Mouse (Mus musculus) lung, postnatal 14 days (tissue): ENCODE results near the gene Lpgat1.

Experiments used
- DNase-seq: peaks from one replicate; pipeline ENCODE4 v3.0.0; 2021

Gene Lpgat1

DNA sequence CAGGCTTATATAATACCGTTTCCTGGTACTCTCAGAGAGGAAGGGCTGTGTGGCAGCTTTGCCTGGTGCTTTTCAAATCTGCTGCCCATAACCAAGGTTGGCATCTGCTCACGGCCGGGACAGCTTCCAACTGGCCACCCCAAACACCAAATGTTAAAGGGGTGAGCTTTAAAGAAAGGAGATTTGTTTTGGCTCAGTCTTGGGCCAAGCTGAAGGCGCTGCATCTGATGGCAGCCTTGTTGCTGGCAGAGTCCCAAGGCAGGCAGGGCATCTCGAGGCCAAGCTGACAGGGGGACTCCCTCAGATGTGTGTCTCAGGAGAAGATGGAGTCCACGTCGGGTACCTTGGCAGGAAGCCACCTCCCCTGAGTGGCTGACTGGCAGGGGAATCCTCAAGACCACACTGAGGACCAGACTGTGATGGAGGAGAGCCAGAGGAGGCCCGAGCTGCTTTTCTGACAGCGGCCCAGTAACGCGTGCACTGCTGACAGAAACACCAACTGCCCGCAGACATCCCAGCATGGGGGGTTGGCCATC is 91.1 kb downstream of the Lpgat1 start:
- DNase-seq = no peak

DNA sequence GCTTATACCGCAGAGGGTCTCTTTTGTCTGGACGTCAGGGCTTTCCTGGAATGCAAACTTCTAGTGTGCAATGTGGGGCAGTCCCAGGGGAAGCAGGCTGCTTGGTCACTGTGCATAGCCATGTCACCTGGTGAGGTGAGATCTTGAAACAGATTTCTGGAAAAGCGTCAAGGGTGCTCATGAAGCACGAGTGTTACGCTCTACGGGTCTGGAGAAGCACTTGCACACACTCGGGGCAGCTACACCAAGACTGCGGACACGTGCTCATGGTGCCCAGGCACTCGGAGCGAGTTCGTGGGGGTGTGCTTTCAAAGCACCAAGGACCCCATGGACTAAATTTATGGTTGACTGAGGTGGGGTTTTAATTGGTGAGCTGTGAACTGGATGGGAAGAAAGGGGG is 94.1 kb downstream of the Lpgat1 start:
- DNase-seq = peak; percentile 43

DNA sequence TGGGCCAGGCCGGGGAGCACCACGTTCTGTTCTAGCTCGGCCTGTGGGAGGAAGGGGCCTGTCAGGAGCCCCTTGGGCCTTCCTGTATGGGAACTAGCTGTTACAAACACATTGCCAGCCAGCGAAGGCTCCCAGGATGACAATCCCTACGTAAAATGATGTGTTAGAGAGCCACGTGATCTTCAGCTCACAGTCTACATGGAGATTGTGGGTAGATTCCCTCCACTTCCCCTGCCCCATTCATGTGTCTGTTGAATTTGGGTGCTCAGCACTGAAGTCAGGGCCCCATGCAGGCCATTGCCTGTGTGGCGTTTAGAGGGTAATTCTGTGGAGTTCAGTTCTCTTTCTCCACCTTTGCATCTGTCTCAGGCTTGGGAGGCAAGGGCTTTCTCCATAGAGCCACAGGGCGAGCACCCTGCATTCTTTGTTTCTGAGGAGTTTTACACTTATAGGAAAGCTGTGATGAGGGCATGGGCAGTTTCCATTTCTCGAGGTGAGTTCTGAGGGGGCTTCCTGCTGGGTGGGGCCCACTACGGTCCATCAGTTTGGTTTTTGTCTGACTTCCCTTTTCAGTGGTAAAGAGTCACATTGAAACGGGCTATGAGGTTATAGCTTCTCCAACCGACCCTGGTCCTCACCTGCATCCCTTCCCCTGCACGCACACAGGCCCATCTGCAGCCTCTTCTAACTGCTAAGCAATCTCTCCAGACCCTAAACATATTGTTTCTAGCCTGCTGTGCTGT is 95.5 kb downstream of the Lpgat1 start:
- DNase-seq = no peak

DNA sequence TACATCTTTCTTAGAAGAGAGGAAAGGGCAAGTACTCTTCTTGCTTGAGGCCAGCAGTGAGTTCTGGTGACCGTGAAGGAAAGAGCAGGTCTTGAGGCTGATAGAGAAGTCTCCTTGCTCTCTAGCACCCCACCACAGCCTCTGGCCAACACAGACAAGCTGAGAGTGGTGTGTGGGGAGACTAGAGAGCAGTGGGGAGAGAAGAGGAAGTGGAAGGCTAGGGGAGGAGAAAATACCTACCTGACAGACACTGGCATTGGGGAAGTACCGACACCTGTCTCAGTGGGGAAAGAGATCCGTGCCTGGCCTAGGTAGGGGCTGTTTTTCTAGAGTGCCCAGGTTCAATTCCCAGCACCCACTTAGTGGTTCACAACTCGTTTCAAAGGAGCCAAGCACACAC is 96.6 kb downstream of the Lpgat1 start:
- no peak for DNase-seq

DNA sequence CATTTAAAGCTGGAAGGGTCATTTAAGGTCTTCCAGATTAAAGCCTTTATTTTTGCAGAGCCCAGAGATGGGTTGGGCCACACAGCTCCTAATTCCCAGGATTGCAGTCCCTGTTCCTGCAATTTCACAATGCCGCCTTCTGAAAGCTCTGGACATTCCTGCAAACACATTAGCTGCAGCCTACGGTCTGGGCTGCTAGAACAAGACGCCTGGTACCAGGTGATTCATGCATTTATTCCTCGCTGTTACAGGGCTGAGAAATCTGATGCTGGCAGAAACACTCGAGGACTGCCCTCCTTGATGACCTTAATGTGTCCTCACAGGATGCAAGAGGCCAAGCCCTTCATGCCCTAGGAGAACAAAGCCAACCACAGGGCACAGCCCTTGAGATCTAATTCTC is 97.3 kb downstream of the Lpgat1 start:
- DNase-seq = no peak

DNA sequence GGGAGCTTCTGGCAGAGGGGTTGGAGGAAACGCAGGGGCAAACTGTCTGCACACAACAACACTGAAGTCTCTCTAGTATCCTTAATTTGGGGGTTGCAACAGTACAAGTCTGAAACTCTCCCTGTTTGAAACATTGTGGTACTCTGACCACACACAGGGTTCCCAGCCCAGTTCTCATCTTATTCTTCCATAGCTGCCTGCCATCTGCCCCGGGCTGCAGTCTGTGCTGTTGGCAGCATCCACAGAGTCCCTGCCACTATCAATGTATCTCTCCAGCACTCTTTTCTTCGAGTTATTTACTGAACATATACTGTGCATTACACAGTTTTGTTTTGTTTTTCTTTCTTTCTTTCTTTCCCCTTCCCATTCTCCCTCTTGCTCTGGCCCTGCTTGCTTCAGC is 99.0 kb downstream of the Lpgat1 start:
- no peak for DNase-seq

DNA sequence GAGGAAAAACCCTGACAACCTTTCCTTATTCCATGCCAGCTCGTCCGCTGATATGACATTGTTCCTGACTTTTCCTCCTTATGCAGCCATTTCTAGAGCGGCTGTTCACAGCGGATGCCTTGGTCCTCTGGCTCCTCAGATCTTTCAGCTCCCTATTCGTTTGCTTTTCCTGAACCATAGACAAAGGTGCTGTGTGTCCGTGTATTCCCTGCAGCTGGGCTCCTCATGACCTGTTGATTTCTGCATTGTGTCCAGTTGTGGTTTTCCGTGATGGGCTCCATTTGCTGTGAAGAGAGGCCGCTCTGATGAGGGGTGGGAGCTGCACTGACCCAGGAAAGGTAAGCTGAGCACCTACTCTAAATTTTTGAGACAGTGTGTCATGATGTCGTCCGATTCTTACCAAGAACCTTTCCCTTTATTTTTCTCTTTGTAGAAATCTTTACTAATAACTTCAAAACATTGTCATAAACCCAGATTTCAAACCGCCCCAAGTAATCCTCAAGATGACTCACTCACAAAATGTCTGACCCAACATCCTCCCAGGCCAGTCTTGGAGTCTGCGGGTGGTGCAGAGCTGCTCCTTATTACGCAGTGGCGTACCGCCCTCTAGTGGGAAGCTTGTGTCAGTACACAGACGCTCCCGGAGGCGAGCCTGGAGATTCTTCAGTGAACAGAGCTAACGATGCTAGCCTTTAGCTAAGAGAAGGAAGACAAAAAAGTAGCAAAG is 99.9 kb downstream of the Lpgat1 start:
- peak; percentile 89 for DNase-seq

DNA sequence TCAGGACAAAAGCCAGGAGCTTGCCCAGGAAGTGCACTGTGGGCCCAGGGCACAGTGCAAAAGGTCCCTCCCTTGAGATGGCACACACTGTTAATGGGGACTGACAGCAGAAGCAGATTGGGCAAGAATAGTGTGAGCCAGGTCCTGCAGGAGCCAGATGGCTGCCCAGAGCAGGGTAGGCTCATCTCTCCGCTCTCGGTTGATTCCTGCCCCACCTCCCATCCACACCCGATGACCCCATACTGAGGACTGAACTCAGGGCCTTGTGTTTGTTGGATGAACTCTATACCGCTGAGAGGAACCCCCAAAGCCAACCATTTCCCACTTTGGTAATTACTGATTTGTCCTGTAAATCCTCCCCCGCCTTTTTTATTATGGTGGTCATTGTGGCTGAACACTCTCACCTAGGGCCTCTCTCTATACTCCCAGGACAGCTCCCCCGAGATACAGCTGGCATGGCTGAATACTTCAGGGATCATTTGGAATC is 100.6 kb downstream of the Lpgat1 start:
- no peak for DNase-seq

DNA sequence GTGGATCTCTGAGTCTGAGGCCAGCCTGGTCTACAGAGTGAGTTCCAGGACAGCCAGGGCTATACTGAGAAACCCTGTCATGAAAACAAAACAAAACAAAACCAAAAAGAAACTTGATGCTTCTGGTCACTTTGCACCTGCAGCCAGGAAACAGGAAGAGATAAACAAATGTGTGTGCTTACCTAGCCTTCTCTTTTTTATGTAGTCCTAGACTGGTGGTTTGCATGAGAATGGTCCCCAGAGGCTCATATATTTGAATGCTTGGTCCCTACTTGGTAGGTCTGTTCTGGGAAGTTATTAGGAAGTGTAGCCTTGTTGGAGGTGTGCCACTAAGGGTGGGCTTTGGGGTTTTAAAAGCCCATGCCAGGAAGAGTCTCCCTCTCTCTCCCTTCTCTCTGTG is 101.4 kb downstream of the Lpgat1 start:
- DNase-seq = no peak

DNA sequence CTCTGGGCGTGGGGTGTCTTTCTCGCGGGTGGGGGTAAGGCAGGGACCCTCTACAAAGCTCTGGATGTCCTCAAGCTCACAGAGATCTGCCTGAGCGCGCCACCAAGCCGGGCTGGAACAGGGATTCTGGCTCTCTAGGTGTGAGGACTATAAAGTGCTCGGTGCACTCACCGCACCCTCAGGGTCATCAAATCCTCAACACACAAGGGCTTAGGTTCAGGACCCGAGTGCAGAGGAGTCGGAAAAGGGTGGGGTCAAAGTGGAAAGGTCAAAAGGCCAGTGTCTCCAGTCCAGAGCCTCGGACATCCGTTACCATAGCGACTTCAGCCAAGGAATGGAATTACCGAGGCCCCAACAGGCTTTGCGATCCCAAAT is 103.3 kb downstream of the Lpgat1 start:
- no peak for DNase-seq

DNA sequence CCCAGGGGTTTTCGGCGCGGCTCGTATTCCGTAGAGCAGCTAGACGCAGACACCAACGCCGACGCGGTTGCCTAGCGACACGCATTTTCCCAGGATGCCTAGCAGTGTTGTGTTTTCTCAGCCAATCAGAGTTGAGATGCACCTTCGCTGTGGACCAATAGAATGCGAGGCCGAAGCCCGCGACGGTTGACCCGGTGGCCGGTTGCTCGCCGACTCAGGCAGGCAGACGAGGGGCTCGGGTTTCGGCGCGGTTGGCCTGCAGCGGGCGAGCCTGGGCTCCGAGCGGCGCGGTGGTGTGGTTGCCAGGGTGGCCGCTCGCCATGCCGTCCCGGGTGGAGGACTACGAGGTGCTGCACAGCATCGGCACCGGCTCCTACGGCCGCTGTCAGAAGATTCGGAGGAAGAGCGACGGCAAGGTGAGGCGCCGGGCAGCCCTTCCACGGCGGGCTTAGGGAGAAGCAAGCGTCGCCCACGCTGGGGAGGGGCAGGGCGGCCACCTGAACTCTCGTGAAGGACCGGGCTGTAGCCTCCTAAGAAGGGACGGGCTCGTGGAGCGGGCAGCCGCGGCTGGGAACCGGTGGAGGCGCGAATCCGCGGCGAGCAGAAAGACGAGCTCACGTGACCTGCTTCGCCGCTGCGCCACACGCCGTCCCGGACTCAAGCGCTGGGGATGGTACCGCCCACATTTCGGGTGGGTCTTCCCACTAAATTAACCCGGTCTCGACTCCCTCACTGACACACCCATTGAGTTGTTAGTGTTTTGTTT is 103.9 kb downstream of the Lpgat1 start, which contains the start of gene Nek2:
TSS of gene Nek2 (plus strand) at position 119 of the 766 bp plus-strand sequence.
- DNase-seq = peak; percentile 95

DNA sequence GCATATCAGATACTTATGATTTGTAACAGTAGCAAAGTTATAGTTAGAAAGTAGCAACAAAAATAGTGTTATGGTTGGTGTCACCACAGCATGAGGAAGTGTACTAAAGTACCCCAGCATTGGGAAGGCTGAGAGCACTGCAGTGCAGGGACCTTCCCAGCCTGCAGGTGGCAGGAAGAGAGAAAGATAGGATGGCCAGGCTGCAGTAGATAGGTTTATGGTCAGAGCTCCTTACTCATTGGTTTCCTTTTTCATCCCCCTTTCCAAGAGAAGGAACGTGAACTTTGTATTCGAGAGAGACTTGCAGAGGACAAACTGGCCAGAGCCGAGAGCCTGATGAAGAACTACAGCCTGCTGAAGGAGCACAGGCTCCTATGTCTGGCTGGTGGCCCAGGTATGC is 111.5 kb downstream of the Lpgat1 start:
- DNase-seq = no peak

DNA sequence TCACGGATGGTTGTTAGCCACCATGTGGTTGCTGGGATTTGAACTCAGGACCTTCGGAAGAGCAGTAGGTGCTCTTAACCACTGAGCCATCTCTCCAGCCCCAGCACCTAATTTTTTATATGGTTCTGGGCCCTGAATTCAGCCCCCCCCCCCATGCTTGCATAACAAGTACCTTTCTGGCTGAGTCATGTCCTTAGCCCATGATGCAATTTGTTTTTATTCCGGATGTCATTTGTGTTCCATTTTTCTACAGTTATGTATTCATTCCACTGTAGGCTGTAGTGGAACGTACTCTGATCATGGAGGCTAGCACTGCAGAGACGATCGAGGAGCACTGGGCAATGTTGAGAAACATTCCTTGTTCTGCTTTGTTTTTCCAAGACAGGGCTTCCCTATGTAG is 115.8 kb downstream of the Lpgat1 start:
- DNase-seq = no peak
